Mouse (Mus musculus) left cerebral cortex, postnatal 14 days (tissue): ENCODE data around the gene Sf3b3. TPM values are rescaled to one million over a fixed set of nuclear protein-coding genes. Genes with fewer than 3 reads are reported as not detected.
"Not testable (repeated sequence)": the region's sequence is repeated elsewhere in the genome, so short reads cannot be mapped to it uniquely, and the experiment has no call there.

Experiments used
- DNase-seq, 2 experiments: peaks; one replicate each; pipeline ENCODE4 v3.0.0; 2021 to 2022; ENCODE audit warnings: low spot score in 2 of 2, mixed read lengths in 1 of 2
- intact Hi-C: fragments of 180-260 bp; cut with DNase I; formaldehyde crosslinking; loops from one replicate; pipeline ENCODE4 v1.15.1; 2025
- long read RNA-seq, 2 experiments: library from polyadenylated mRNA; stranded (forward); transcript quantifications; one replicate each; pipeline ENCODE4 v2.0.0; 2021
- total RNA-seq, 2 experiments: library from RNA; stranded (reverse); gene quantifications; 2 replicates each; pipeline ENCODE4 v1.2.3; 2021

The Sf3b3 gene
- 10 to 100 TPM; 53.9 to 54.6 TPM for total RNA-seq
- long read RNA-seq, experiment 1, full-length matches to known transcripts: 54 of 79 reads
- long read RNA-seq, experiment 1, partial matches to known transcripts: 11 of 79 reads
- long read RNA-seq, experiment 1, other reads (novel, unspliced or antisense): 14 of 79 reads
- long read RNA-seq, experiment 2, full-length matches to known transcripts: 36 of 57 reads
- long read RNA-seq, experiment 2, partial matches to known transcripts: 10 of 57 reads
- long read RNA-seq, experiment 2, other reads (novel, unspliced or antisense): 11 of 57 reads

DNA sequence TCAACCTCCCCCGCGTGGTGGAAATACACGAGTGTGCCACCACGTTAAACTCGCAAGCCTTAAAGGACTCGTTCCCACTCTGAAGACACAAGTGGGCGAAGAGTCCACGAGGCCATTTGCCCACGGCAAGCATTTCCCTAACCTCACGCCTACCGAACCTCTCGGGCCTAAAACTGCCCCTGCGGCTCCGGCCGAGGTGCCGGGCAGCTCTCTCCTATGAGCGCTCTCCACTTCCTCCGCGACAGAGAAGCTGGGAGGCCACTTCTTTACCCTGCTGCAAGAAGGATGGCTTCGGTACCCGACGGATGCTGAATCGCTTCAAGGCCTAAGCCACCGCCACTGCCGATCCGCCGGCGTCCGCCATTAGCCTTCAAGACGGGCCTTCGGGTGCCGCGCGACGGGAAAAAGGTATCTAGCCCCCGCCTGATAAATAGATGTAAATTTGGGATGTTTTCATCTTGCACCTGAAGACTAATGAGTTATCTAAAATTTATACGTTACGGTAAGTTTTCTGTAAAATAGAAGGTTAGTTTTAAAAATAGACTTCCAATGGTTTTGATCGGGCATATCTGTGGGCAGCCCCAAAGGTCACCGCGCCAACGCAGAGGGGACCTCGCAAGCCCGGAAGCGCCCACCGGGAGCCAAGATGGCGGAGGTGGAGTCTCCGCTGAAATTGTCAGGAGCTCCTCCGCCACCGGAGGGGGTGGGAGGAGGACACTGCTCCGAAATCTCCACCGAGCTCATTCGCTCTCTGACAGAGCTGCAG is at the start of gene Sf3b3, which contains the start of gene Cog4:
Sf3b3 (minus strand) TSS at position 383 of the 766 bp plus-strand sequence.
Cog4 (plus strand) TSS at position 196 of the 766 bp plus-strand sequence.
- peak; percentile 85 to 88 for DNase-seq
- intact Hi-C loops: no loop called here

DNA sequence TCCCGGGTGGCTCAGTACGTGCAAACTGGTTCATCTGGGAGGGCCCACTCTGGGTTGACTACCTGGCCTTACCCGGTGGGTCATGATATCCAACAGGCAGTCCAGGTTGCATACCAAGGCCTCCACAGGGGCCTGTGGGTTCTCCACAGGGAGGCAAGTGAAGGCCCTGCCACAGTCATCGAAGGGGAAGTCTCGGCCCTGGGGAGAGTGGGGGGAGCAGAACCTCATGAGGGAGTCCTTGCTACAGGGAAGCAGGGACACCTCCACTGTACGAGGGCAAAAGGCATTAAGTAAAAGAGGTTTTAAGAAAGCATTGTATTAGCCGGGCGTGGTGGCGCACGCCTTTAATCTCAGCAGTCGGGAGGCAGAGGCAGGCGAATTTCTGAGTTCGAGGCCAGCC is 49.2 kb upstream of the Sf3b3 start:
- intact Hi-C loops: no loop called here
- DNase-seq: no peak

GRCm38 (mm10) chr8:110895254-110895653 is 48.7 kb upstream of the Sf3b3 start:
- intact Hi-C loops: no loop called here
- DNase-seq: no peak

DNA sequence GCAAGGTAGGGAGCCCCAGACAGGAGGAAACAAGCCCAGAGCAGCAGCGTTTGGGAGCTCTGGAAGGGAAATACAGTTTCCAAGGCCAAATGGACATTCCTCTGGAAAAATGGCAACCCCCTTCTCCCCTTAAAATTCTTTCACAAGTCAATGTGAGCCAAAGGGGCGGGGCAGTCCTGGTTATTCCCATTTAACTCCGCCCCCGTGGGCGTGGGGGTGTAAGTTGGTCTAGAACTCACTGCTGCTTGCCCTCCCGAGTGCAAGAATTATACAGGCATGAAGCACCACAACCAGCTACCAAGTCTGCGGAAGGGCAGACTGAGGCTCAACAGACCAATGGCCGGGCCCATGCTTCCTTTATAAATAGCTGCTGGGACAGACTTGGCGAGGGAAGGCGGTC is 48.3 kb upstream of the Sf3b3 start:
- intact Hi-C loops: no loop called here
- no peak for DNase-seq

GRCm38 (mm10) chr8:110892913-110893312 is 46.3 kb upstream of the Sf3b3 start:
- intact Hi-C loops: no loop called here
- no peak for DNase-seq

GRCm38 (mm10) chr8:110892040-110892439 is 45.5 kb upstream of the Sf3b3 start:
- DNase-seq: no peak
- intact Hi-C loops: no loop called here

DNA sequence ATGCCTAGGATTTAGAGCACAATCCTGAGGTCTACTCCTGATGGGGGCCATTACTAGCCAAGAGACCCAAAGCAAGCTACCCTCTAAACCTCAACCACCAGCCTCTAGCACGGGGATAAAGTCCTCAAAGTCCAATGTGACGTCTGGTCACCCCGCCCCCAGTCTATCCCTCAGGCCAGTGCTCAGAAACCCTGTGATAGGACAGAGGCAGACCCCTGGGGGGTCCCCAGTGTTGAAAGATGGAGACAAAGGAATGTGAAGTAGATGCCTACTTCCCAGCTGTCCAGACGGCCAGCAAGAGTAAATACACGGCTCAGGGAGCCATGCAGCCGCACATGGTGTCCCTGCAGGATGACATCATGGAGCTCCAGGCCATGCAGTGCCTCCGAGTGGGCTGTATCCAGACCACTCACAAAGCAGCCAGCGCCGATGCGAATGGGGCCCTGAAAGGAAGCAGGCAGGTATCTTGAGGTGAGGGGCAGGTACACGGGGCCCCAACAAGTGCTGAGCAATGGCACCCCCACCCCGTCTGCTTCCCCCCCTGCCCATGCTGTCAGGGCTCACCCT is 43.4 kb upstream of the Sf3b3 start:
- no peak for DNase-seq
- intact Hi-C loops: no loop called here

- intact Hi-C loops: no loop called here
- no peak for DNase-seq
Observed at GRCm38 (mm10) chr8:110888860-110889259, 42.3 kb upstream of the Sf3b3 start.

- intact Hi-C loops: no loop called here
- DNase-seq: no peak
Observed at GRCm38 (mm10) chr8:110888441-110888840, 41.9 kb upstream of the Sf3b3 start.

DNA sequence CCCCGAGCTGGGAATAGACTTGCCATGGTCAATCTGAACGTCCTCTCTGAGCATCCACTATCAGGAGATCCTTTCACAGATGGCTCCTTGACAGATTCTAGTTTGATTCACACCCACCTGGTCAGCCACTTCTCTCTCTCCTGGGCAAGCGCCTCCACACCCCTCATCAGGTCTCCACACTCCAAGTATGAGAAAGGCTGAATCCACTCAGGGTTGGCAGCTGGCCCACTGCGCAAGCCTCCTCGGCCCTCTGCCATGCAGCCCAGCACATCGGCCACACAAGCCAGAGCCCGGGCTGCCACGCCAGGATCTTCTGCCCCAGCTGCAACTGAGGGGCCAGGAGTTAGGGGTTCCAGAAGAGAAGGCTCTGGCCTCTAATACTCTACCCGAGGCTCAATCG is 41.0 kb upstream of the Sf3b3 start:
- intact Hi-C loops: no loop called here
- DNase-seq: no peak

GRCm38 (mm10) chr8:110886634-110887033 is 40.0 kb upstream of the Sf3b3 start:
- intact Hi-C loops: no loop called here
- DNase-seq: no peak

- intact Hi-C loops: no loop called here
- no peak for DNase-seq
Observed at GRCm38 (mm10) chr8:110883824-110884223, 37.2 kb upstream of the Sf3b3 start.

- intact Hi-C loops: no loop called here
- no peak for DNase-seq
Observed at GRCm38 (mm10) chr8:110881741-110882310, 35.2 kb upstream of the Sf3b3 start.

DNA sequence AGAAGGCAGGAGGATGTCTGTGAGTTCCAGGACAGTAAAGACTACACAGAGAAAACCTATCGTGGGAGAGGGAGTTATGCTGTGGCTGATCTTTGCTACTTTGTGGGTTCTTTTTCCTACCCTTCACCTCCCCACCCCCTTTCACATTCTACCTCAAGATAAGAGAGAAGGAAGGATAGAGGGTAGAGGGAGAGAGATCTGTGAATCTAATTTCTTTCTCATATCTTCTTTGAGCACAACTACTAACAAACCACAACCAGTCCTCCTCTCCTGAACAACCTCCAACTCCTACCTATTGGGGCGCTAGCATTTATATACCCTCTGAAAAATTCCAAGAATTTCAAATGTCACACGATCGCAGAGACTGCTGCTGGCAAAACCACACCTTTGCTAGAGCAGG is 31.3 kb upstream of the Sf3b3 start:
- DNase-seq: no peak
- intact Hi-C loops: no loop called here

DNA sequence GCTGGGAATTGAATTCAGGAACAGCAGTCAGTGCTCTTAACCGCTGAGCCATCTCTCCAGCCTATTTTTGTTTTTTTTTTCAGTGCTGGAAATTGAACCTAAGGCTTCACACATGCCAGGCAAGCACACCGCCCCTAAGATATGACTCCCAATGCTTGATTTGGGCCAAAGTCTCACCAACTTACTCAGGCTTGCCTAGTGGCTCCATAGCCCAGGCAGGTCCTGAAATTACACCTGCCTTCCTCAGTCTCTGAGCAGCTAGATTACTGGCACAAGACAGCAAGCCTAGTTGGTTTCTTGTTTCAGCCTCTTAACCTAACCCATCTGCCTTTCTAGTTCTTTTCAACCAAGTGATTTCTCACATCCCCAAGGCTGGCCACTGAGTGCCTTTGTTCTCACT is 23.9 kb upstream of the Sf3b3 start:
- DNase-seq: no peak
- intact Hi-C loops: no loop called here

DNA sequence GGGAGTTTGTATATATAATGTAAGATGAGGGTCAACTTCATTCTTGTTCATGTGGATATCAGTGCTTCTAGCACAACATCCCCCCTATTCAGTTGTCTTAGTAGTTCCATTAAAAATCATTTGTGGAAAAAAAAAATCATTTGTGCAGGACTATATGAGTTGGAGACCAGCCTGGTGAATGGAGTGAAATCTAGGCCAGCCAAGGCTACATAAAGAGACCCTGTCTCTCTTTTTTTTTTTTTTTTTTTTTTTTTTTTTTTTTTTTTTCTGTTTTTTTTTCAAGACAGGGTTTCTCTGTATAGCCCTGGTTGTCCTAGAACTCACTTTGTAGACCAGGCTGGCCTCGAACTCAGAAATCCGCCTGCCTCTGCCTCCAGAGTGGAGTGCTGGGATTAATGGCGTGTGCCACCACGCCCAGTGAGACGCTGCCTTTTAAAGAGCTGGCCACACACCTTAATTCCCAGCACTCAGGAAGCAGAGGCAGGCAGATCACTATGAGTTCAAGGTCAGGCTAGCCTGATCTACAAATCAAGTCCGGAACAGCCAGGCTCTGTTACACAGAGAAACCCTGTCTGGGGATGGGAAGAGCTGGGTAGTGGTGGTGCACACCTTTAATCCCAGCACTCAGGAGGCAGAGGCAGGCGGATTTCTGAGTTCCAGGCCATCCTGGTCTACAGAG is 14.9 kb upstream of the Sf3b3 start:
- not testable (repeated sequence) for DNase-seq
- intact Hi-C loops: loop anchor here (10.0 kb wide), 1 partner anchor 123 kb away; no protein-coding TSS in a partner anchor

DNA sequence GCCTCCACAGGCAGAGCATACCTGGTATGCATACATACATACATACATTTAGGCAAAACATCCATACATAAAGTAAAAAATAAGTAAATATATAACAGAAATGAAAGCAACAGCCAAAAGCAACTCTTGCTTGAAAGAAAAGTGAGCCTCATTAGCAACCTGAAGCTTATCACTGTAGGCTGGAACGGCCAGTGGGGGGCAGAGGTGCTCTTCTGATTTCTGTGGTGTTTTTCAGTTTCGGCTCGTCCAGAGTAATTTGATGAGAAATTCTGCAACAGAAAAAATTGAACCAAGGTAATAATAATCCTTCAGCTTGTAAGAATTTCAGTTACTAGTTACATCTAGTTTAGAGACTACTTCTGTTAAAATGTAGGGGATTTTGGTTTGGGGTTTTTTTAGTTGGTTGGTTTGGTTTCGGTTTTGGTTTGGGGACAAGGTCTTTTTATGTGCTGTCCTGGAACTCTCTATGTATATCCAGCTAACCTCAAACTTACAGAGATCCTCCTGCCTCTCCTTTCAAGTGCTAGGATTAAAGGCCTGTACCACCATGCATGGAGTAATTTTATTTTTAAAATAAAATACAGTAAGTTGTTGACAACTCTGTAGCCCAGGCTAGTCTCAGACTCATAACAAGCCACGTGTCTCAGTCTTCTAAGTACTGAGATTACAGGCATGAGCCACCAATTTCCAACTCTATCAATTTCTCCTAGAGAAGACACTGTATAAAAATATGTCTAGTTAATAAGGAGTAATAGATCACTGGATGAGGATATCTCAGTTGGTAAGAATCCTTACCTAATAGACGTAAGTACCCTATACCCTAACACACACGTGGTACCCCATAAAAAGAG is 13.3 kb upstream of the Sf3b3 start:
- no peak for DNase-seq
- intact Hi-C loops: loop anchor here (10.0 kb wide), 1 partner anchor 125 kb away; no protein-coding TSS in a partner anchor

DNA sequence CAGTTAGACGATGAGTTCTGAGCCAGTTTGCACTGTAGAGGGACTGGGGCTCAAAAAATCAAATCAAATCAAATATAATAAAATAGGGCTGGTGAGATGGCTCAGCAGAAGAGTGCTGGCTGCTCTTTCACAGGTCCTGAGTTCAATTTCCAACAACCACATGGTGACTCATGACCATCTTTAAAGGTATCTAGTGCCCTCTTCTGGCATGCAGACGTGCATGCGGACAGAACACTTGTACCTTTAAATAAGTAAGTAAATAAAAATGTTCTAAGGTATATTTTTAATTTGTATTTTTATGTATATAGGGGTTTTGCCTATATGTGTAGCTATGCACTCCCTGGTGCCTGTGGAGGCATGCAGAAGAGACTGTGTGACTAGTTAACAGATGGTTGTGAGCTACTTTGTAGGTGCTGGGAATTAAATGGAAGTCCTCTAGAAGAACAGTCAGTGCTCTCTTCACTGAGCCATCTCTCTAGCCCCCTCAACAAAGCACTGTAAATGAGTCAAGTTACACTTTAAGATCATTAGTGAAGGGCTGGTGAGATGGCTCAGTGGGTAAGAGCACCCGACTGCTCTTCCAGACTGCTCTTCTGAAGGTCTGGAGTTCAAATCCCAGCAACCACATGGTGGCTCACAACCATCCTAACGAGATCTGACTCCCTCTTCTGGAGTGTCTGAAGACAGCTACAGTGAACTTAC is 10.3 kb upstream of the Sf3b3 start:
- intact Hi-C loops: no loop called here
- no peak for DNase-seq
